Mouse (Mus musculus): ENCODE data around the gene Cpne5.

Gene Cpne5

DNA sequence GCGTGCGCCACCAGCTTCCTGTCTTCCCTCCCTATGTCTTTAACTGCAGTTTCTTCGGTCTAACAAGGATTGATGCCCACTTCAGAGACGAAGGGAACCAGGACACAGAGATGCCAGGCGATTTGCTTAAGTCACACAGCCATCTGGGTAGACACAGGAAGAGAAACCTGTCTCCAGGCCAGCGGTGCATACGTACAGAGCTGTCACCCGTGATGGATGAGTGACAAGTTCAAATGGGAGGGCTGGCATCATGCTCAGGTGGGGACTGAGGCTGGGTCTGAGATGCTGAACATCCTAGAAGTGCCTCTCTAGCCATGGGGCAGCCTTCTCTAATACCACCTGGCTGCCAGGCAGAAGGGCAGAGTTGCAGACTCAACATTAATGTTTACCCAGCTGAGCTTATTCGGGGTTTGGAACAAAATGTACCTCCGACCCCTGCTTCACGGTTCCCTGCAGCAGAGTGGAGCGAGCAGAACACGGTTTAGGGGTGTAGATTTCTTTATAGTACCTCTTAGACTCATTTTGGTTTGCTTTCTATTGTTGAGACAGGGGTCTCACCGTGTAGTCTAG is 67.5 kb downstream of the Cpne5 start:
- no peak for DNase-seq (ENCODE audit: low read depth, low spot score)

DNA sequence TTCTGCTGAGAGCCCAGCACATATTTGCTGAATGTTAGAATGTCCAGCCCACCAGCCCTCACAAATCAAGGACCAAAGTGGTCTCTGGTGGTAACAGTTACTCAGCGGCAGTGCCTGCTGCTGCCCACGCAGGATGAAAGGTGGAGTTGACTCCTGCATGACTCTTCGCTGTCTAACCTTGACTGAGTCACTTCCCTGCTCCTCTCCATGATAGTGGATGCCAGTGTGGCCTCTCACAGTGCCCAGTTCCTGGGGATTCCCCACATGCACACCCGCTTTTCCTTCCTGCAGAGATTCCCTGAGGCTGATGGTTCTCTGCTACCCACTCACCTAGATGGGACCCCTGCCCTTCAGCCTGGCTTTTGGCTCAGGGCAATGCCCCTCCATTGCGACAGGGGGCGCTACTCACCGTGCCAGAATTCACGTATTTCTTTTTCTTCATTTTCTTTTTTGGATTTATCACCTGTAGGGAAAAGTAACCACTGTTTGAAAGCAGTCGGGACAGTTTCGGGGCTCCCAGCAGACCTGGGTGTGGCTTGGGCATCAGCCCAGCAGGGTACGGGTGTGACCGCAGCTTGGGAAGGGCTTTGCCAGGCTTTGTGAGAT is 68.9 kb downstream of the Cpne5 start:
- DNase-seq (ENCODE audit: low read depth, low spot score): no peak

DNA sequence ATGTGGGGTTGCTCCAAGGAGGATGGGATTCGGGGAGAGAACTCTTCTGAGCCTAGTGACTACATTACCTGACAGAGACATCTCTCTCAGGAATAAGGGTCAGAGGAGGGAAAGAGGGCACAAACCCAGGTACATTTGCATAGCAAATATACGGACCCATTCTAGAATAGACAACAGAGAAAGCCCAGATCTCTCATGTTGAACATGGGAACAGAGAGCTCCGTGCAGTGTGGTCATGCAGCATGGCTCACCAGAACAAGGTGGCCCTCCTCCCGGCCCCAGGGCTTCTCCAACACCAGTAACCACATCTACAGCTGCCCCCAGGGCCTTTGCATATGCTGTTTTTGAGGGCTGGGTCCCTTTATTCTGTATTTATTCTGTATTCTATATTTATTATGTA is 69.5 kb downstream of the Cpne5 start:
- no peak for DNase-seq (ENCODE audit: low read depth, low spot score)

DNA sequence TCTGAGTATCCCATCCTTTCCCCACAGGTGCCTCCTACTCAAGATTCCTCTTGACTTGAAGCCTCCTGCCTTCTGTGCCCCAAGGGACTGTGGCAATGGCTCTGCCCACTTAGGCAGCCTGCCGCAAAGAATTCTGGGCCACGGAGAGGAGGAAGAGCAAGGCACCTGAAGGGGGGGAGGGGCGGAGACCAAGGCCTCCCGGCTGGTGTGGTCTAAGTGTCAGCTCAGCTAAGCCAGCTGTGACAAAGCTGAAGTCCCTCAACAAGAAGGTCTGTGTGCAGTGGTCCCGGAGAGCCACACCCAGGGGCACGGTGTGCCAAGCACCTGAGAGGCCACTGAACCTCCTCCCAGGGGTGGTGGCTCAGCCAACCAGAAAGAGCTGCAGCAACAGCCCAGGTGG is 70.6 kb downstream of the Cpne5 start:
- no peak for DNase-seq (ENCODE audit: low read depth, low spot score)

DNA sequence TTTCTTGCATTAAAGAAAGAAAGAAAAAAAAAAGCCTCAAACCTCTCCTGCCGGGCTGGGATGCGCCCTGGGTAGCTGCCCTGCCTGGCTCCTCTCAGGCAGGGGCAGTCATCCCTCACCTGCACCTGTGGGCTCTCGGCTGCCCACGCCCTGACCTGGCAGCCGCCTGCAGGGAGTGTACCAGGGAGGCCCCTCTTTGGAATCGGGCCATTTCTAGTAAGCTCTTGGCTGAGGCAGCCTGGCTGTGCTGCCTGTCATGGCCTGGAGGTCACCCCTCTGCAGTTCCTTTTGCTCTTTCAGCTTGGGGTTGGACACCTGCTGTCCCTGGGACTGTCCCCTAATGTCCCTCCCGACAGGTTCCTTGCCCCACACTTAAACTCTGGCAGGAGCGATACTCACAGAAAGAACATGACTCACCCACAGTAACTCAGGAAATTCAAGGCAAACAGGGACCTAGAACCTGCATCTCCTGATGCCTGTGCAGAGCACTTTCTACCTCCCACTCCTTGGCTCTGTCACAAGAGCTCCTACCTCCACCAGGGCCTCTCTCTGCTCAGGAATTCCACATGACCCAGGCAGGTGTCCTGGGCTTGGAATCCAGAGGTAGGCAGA is 71.9 kb downstream of the Cpne5 start:
- no peak for DNase-seq (ENCODE audit: low read depth, low spot score)

GRCm38 (mm10) chr17:29165452-29165851 is 72.5 kb downstream of the Cpne5 start:
- peak; percentile 68 for DNase-seq (ENCODE audit: low read depth, low spot score)

GRCm38 (mm10) chr17:29164469-29165111 is 73.4 kb downstream of the Cpne5 start:
- no peak for DNase-seq (ENCODE audit: low read depth, low spot score)

GRCm38 (mm10) chr17:29162334-29162733 is 75.6 kb downstream of the Cpne5 start:
- DNase-seq (ENCODE audit: low read depth, low spot score): no peak

DNA sequence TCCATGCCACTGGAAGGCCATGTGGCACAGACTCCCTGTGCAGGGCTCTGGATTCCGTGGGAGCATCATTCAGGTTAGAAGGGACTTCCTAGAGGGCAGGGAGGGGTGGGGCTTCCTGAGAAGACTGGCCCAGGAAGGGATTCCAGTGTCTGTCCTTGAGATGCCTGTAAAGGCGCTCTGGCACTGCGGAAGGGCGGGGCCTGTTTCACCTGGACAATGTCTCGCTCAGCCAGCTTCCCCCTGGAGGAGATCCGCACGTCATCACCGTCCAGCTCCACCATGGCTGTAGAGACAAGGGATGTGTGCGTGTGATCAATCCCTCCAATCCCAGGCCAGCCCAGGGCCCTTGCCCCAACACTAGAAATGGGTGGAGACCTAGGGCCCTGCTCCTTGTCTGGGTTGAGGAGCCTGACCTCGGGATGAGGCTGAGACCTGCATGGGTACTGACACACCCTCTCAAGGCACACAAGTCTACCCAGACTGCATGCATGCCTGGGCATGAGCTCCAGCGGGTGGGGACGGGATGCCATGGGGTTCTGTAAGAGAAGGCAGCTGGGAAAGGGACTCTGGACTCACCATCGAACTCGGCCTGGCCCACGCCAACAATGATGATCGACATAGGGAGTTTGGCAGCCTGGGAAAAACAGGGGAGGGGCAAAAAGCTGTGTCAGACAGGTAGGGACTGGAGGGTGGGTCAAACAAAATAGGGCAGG is 78.1 kb downstream of the Cpne5 start:
- DNase-seq (ENCODE audit: low read depth, low spot score): peak; percentile 94

DNA sequence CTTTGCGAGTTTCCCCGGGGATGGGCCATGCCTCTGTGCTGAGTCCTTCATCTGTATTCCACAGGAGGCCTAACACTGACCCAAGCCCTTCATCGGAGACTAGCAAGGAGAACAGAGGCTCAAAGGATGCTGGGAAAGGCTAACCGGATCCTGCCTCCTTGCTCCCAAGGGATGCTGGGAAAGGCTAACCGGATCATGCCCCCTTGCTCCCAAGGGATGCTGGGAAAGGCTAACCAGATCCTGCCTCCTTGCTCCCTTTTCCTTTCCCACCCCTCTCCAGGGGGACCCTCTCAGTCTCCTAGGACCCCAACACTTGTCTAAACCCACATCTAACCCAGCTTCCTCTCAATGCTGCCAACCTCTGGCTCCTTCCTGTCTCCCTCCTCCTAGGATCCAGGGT is 78.6 kb downstream of the Cpne5 start:
- DNase-seq (ENCODE audit: low read depth, low spot score): peak; percentile 51

- DNase-seq (ENCODE audit: low read depth, low spot score): no peak
Measured at GRCm38 (mm10) chr17:29158899-29159298, 79.1 kb downstream of the Cpne5 start.

DNA sequence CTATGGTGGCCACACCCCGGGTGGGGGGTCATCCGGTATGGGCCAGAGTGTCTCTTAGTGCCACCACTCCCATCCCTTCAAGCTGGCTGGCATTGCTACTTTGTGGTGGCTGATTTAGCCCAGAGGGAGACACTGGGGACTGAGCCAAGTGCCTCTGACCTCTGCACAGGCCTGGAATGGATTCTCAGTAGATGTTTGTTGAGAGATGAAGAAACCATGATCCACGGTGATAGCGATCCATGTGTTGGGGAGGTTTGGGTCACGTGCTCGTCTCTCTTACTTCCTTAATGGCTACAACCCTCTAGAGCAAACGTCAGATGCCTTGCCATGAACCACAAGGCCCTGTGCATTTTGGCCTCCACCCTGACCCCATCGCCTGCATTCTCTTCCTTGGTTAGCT is 81.1 kb downstream of the Cpne5 start:
- DNase-seq (ENCODE audit: low read depth, low spot score): no peak

GRCm38 (mm10) chr17:29156396-29156795 is 81.6 kb downstream of the Cpne5 start:
- peak; percentile 88 for DNase-seq (ENCODE audit: low read depth, low spot score)

DNA sequence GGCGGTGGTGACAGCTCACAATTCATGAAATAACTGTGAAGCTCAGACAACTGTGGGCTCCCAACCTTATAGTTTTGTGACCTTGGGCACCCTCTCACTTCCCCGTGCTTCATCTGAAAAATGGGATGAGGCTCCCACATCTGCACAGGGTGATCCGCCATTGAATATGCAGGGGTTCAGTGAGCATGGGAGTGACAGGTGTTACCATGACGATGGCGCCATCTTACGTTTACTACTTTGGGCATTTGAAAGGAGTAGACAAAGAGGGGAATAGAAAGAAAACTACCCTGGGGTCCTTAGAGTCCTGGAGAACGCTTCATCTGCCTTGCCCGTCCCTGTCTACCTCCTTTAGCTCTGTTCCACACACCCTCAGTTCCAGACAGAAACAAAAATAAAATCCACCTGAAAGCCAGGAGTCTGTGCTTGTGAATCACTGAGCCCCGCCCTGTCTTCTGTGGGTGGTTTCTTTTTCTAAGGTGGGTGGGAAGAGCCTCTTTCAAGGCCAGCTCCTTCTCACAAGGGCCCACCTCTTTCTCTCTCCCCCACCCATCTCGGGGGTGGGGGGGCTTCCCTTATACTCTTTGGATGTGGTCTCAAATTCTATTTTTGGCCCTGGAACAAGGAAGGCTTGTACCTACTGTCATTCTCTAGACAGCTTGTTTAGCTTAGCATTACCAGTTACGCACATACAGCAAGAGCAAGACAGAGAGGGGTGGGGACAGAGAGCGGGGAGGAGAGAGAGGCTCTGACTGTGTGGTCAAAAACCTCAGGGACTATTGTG is 82.4 kb downstream of the Cpne5 start:
- DNase-seq (ENCODE audit: low read depth, low spot score): peak; percentile 86

- no peak for DNase-seq (ENCODE audit: low read depth, low spot score)
Measured at GRCm38 (mm10) chr17:29154247-29154646, 83.7 kb downstream of the Cpne5 start.

- no peak for DNase-seq (ENCODE audit: low read depth, low spot score)
Measured at GRCm38 (mm10) chr17:29152547-29152946, 85.4 kb downstream of the Cpne5 start.

- DNase-seq (ENCODE audit: low read depth, low spot score): no peak
Measured at GRCm38 (mm10) chr17:29149766-29150165, 88.2 kb downstream of the Cpne5 start.

GRCm38 (mm10) chr17:29147773-29148172 is 90.2 kb downstream of the Cpne5 start:
- no peak for DNase-seq (ENCODE audit: low read depth, low spot score)

DNA sequence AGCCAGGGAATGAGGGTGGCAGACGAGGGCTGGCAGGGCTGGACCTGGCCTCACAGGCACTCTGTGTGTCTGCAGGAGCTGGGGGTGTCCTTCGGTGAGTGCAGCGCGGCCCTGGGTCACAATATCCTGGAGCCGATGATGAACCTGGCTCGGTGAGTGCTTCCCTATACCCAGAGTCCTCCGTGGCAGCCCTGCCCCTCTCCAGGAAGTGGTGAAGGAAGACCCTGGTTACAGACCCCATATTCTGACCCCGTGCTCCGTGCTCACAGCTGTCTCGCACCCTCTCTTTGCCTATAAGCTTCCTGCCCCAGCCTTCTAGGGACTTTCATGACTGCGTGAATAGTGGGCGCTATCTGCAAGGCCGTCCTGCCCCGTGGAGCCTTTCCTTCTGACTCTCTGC is 90.7 kb downstream of the Cpne5 start:
- DNase-seq (ENCODE audit: low read depth, low spot score): no peak

DNA sequence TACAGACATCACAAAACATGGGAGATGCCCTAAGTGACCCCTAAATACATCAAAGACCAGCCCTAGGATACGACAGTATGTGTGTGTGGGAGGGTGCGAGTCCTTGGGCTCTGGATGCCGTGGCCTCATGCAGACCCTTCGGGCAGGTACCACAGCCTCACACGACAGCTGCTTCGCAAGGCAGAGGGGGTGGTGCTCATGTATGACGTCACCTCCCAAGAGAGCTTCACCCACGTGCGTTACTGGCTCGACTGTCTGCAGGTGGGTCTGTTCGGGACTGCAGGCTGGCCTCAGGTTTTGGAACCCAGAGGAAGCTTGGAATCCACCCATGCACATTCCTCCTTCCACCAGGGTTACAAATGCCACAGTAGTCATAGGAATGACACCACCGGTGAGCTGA is 92.9 kb downstream of the Cpne5 start:
- DNase-seq (ENCODE audit: low read depth, low spot score): no peak

DNA sequence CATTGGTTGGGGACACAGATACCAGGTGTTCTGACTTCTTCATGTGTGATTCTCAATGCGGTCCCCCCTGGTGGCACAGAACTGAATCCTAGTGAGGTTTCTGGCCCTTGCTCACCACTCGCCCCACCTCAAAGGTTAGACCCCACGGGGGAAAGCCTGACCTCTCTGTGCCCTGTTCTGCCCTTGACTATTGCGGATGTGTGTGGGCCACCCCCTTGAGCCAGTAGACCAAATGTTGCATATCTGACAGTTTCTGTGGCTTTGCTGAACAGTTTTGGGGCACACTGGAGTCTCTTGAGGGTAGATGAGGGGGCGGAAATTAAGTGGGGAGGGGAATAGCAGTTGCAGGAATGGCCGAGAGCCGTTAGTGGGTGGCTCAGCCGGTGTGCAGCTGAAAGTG is 94.7 kb downstream of the Cpne5 start:
- DNase-seq (ENCODE audit: low read depth, low spot score): no peak

GRCm38 (mm10) chr17:29141577-29141976 is 96.4 kb downstream of the Cpne5 start:
- DNase-seq (ENCODE audit: low read depth, low spot score): no peak
